ENCODE assay signal across 23 mouse cellular contexts in the genomic region with DNA sequence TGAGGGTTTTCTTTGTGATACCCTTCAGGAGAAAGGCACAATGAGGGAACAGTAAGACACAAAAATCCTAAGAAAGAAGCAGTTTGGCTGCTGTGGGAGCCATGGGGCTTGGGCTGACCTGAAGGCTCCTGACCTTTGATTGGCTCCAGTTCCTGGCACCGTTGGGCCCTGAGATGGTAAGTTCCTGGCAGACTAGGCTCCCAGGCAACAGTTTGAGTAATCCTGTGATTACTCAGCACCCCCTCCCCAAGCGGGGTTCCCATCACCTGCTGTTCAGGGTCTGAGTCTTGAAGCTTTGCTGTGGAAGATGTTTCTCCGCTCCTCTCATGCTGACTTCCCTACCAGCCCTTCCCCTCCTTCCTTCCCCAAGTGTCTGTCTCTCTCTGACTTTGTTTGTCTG. TPM values are rescaled to one million over a fixed set of nuclear protein-coding genes. Genes with fewer than 3 reads are reported as not detected.
DNase-seq lines count a peak whose midpoint lies in the region; ATAC-seq and TF ChIP-seq lines count a peak whose summit lies in the region.
"Had no signal": no experiment of that assay in that cellular context is flagged by ENCODE, and none has a peak within 500 bp of the region (broad histone marks: within the 10 kb centered on the region; RNA-seq: fewer than 3 reads in every experiment).

No protein-coding gene starts in this region.

- no peak for ATAC-seq in heart, embryonic 11.5 days (replicated peaks; ENCODE audit: insufficient number of reproducible peaks, low FRiP score, low TSS enrichment)
- ATAC-seq: forebrain, embryonic 13.5 days; forebrain, postnatal 0 days; intestine, embryonic 15.5 days had no signal

- H3K9ac ChIP-seq in liver, adult 2 months (ENCODE audit: low read depth, low read length), result no peak overlapping the region
- H3K9ac ChIP-seq in heart, embryonic 11.5 days (ENCODE audit: low read depth, low read length), result no peak overlapping the region
- H3K9ac ChIP-seq: embryonic facial prominence, embryonic 13.5 days; forebrain, embryonic 13.5 days; forebrain, postnatal 0 days; heart, embryonic 12.5 days; hindbrain, embryonic 14.5 days; intestine, embryonic 15.5 days had no signal

- no peaks in the 10 kb centered on the region for H3K9me3 ChIP-seq in heart, embryonic 11.5 days (replicated peaks; ENCODE audit: control insufficient read depth, low read length)
- H3K9me3 ChIP-seq: embryonic facial prominence, embryonic 13.5 days; forebrain, embryonic 13.5 days; heart, embryonic 12.5 days; hindbrain, embryonic 10.5 days; intestine, embryonic 15.5 days had no signal

- H3K27me3 ChIP-seq in liver, adult 2 months (ENCODE audit: control insufficient read depth, insufficient read depth, low read length), result no peaks in the 10 kb centered on the region
- H3K27me3 ChIP-seq in heart, embryonic 11.5 days (ENCODE audit: control insufficient read depth, insufficient read depth, low read length), result no peaks in the 10 kb centered on the region
- H3K27me3 ChIP-seq: embryonic facial prominence, embryonic 13.5 days; forebrain, embryonic 13.5 days; intestine, embryonic 15.5 days had no signal

- no peak overlapping the region for H3K4me2 ChIP-seq in heart, embryonic 11.5 days
- H3K4me2 ChIP-seq: embryonic facial prominence, embryonic 13.5 days; forebrain, embryonic 13.5 days; heart, embryonic 12.5 days; hindbrain, embryonic 14.5 days; intestine, embryonic 15.5 days had no signal

- 32% methylated on average over 3 of the region's 3 CpGs for WGBS in liver, adult 2 months
- WGBS in heart, embryonic 11.5 days (ENCODE audit: insufficient replicate concordance), result 57% methylated on average over 3 of the region's 3 CpGs

- peaks cover 12% of the 10 kb centered on the region; the same call in 1 of the 2 replicates for H3K36me3 ChIP-seq in liver, adult 2 months (ENCODE audit: control insufficient read depth, insufficient read depth, low read length)
- no peaks in the 10 kb centered on the region for H3K36me3 ChIP-seq in heart, embryonic 11.5 days (ENCODE audit: control insufficient read depth, insufficient read depth, low read length)
- H3K36me3 ChIP-seq: embryonic facial prominence, embryonic 13.5 days; heart, embryonic 12.5 days; hindbrain, embryonic 10.5 days; intestine, embryonic 15.5 days had no signal

- H3K27ac ChIP-seq in liver, adult 2 months (replicated peaks; ENCODE audit: insufficient read depth, low read depth, low read length), result no peak overlapping the region
- H3K27ac ChIP-seq in heart, embryonic 11.5 days (ENCODE audit: low read depth, low read length), result no peak overlapping the region
- H3K27ac ChIP-seq: embryonic facial prominence, embryonic 13.5 days; forebrain, embryonic 13.5 days; heart, adult 2 months; hindbrain, embryonic 10.5 days; hindbrain, embryonic 14.5 days; intestine, embryonic 15.5 days had no signal

- TF ChIP-seq POLR2A in liver, adult 2 months (IDR thresholded peaks at IDR 0.05; ENCODE audit: extremely low read depth, insufficient read depth, low read length), result no peak

- DNase-seq in adrenal gland, postnatal 25 days, result peak; percentile 28
- no peak for DNase-seq in adrenal gland, adult (ENCODE audit: inconsistent age in 2 of 2, low spot score in 1 of 2)
- DNase-seq in liver, adult 2 months (ENCODE audit: extremely low read depth, low read depth, low spot score), result peak; percentile 74
- DNase-seq in liver (no peak), NIH3T3 (ENCODE audit: low read depth) (peak; percentile 24), adipocyte (ENCODE audit: low spot score) (peak; percentile 76)
- DNase-seq: cerebellum, adult 11-12 months; cerebellum, adult 9-11 months; cerebellum, postnatal 36 days; forebrain, postnatal 0 days; gastrocnemius, postnatal 14 days; heart, adult 2 months had no signal

- no peak for TF ChIP-seq CTCF in liver, adult 2 months (IDR thresholded peaks at IDR 0.05; ENCODE audit: low read depth, low read length)

- H3K79me2 ChIP-seq in liver, adult 2 months (ENCODE audit: control insufficient read depth, insufficient read depth, low read length), result no peaks in the 10 kb centered on the region

- H3K4me1 ChIP-seq in liver, adult 2 months (ENCODE audit: control insufficient read depth, insufficient read depth, low read length), result peaks cover 4% of the 10 kb centered on the region
- no peaks in the 10 kb centered on the region for H3K4me1 ChIP-seq in heart, embryonic 11.5 days (ENCODE audit: control insufficient read depth, insufficient read depth, low read length)
- H3K4me1 ChIP-seq: forebrain, embryonic 13.5 days; intestine, embryonic 15.5 days had no signal

- H3K4me3 ChIP-seq in liver, adult 2 months (ENCODE audit: insufficient read depth, low read depth, low read length), result no peak overlapping the region
- no peak overlapping the region for H3K4me3 ChIP-seq in heart, embryonic 11.5 days (ENCODE audit: low read depth, low read length)
- H3K4me3 ChIP-seq: embryonic facial prominence, embryonic 13.5 days; forebrain, embryonic 13.5 days; heart, adult 2 months; heart, embryonic 12.5 days; hindbrain, embryonic 10.5 days; intestine, embryonic 15.5 days had no signal

RNA-seq across cellular contexts. Expression of a gene that starts 10.9 kb away (rescaled TPM):
- 13.9 and 19.0 TPM in 2 replicates for total RNA-seq in adrenal gland, postnatal 25 days (2021)
- 36.3 and 50.3 TPM in 2 replicates for total RNA-seq in liver, adult 2 months (2014; rRNA removed)
- polyA plus RNA-seq in liver, adult 2 months (2012; rRNA removed), result 31.6 and 34.4 TPM in 2 replicates
- 0.41 and 0.44 TPM in 2 replicates for polyA plus RNA-seq in heart, embryonic 11.5 days (2014; fragmentation: Nextera tagmentation; extraction: Ambion mirVana)
- total RNA-seq: ES-E14 had no signal

RNA-seq across cellular contexts. Expression of a gene that starts 14.8 kb away (rescaled TPM):
- total RNA-seq in adrenal gland, postnatal 25 days (2021), result 0.76 and 0.90 TPM in 2 replicates
- 0.20 and 0.37 TPM in 2 replicates for total RNA-seq in liver, adult 2 months (2014; rRNA removed)
- polyA plus RNA-seq in liver, adult 2 months (2012; rRNA removed), result 0.12 and 0.16 TPM in 2 replicates
- polyA plus RNA-seq in heart, embryonic 11.5 days (2014; fragmentation: Nextera tagmentation; extraction: Ambion mirVana), result not detected in 2 replicates
- total RNA-seq: ES-E14 had no signal
- polyA plus RNA-seq: heart, embryonic 12.5 days had no signal

RNA-seq across cellular contexts. Expression of a gene that starts 21.2 kb away (rescaled TPM):
- 0.49 TPM in 1 of 2 replicates, not detected in the other for total RNA-seq in adrenal gland, postnatal 25 days (2021)
- 0.18 and 0.40 TPM in 2 replicates for total RNA-seq in liver, adult 2 months (2014; rRNA removed)
- 2.1 and 2.5 TPM in 2 replicates for polyA plus RNA-seq in liver, adult 2 months (2012; rRNA removed)
- 0.59 and 0.89 TPM in 2 replicates for polyA plus RNA-seq in heart, embryonic 11.5 days (2014; fragmentation: Nextera tagmentation; extraction: Ambion mirVana)
- total RNA-seq: ES-E14; gastrocnemius, adult 18-20 months; heart, adult 2 months; heart, postnatal 25 days had no signal

RNA-seq across cellular contexts. Expression of a gene that starts 29.6 kb away (rescaled TPM):
- 8.2 and 10.6 TPM in 2 replicates for total RNA-seq in adrenal gland, postnatal 25 days (2021)
- total RNA-seq in liver, adult 2 months (2014; rRNA removed), result 1.5 and 1.8 TPM in 2 replicates
- polyA plus RNA-seq in liver, adult 2 months (2012; rRNA removed), result 0.22 and 0.66 TPM in 2 replicates
- polyA plus RNA-seq in heart, embryonic 11.5 days (2014; fragmentation: Nextera tagmentation; extraction: Ambion mirVana), result 8.4 and 8.7 TPM in 2 replicates

RNA-seq across cellular contexts. Expression of a gene that starts 41.6 kb away (rescaled TPM):
- not detected in 2 replicates for total RNA-seq in adrenal gland, postnatal 25 days (2021)
- 0.09 and 0.20 TPM in 2 replicates for total RNA-seq in liver, adult 2 months (2014; rRNA removed)
- not detected in 2 replicates for polyA plus RNA-seq in liver, adult 2 months (2012; rRNA removed)
- 0.17 TPM in 1 of 2 replicates, not detected in the other for polyA plus RNA-seq in heart, embryonic 11.5 days (2014; fragmentation: Nextera tagmentation; extraction: Ambion mirVana)
- total RNA-seq: adrenal gland, postnatal 36 days; forebrain, postnatal 0 days; gastrocnemius, adult 18-20 months; heart, adult 2 months; heart, postnatal 25 days had no signal
- polyA plus RNA-seq: forebrain, postnatal 0 days; heart, adult 2 months; heart, embryonic 12.5 days; hindbrain, embryonic 10.5 days; hindbrain, embryonic 14.5 days; intestine, embryonic 15.5 days had no signal

Comparison
In these comparisons a context has a peak if more than half of its experiments do, and no peak if none do; other contexts are left out.
1. DNase-seq: peak in adrenal gland, postnatal 25 days (single experiment), liver, adult 2 months (single experiment), NIH3T3 (single experiment) and adipocyte (single experiment); none in adrenal gland, adult (0 of 2) and liver (single experiment).